Mouse (Mus musculus): ENCODE data around the gene Gm16253.
"Not testable (repeated sequence)": the region's sequence is repeated elsewhere in the genome, so short reads cannot be mapped to it uniquely, and the experiment has no call there.

The Gm16253 gene

DNA sequence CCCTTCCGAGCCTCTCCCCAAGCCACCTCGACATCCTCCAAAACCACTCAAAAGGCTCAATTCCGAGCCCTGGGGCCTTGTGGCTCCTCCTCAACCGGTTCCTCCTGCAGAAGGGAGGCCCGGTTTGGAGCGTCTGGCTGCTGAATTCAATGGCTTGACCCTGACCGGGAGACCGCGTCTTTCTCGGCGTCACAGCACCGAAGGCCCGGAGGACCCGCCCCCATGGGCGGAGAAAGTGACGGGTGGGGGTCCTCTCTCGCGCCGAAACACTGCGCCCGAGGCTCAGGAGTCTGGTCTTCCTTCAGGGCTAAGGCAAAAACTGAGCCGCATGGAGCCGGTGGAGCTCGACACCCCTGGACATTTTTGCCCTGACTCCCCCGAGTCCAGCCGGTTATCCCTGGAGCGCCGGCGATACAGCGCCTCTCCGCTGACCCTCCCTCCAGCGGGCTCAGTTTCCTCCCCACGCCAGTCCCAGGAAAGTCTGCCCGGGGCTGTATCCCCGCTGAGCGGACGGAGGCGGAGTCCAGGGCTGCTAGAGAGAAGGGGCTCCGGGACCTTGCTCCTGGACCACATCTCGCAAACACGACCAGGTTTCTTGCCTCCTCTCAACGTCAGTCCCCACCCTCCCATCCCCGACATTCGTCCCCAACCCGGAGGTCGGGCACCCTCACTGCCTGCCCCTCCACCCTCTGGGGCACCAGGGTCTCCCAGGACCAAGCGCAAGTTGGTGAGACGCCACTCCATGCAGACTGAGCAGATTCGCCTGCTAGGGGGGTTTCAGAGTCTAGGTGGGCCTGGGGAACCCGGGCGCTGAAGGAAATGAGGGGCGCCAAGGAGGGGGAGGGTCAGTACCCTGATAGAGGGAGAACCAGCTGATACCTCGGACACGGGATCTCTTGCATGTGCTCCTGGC, 21.6 kb downstream of the Gm16253 start:
- DNase-seq (ENCODE audit: low spot score) = peak; percentile 88

GRCm38 (mm10) chr3:96599069-96599393, 22.2 kb downstream of the Gm16253 start:
- no peak for DNase-seq (ENCODE audit: low spot score)

DNA sequence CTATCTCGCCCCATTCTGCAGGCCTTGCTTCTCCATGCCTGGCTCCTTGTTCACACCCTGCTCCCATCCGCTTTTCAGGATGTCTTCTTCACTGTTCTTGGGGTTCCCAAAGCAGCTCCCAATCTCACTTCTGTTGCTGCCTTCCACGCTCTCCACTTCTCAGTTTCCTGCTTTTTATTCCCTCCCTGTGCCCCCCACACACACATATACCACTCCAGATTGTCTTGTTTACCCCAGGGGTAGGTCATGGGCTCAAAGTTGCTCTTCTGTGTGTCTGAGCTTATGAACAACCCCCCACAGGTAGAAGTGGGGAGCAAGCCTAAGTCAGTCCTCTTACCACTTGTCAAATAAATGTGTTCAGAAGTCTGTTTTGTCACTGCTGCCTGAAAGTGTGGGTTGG, 22.6 kb downstream of the Gm16253 start:
- DNase-seq (ENCODE audit: low spot score) = no peak

DNA sequence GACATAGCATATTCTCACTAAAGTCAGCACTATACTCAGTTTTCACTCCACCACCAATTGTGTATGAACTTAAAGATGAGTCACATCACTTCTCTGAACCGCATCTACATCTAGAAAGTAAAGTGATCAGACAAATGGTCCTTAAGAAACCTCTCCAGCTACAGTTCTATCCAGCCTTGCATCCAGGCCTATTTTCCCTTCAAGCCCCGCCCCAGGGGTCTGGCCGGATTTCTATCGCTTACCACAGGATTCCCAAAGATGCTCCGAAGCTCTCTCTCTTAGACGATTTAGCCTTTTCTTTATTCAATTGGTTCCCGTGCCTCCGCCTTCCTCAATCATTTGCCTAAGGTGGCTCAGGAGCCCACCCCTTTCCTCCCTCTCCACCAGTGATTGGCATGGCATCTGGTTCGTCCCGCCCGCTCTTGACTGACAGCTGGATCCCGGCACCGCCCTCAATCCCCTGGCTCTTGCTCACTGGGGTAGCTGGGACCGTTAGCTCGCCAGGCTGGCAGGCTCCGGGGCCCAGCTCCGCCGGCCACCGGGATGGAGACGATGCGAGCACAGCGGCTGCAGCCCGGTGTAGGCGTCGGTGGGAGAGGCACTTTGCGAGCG, 24.0 kb downstream of the Gm16253 start, which contains the start of gene Lix1l:
Lix1l (plus strand) TSS at position 511 of the 612 bp plus-strand sequence.
- peak; percentile 98 for DNase-seq (ENCODE audit: low spot score)

- DNase-seq (ENCODE audit: low spot score) = peak; percentile 81
Measured at GRCm38 (mm10) chr3:96601251-96601787, 24.5 kb downstream of the Gm16253 start.

DNA sequence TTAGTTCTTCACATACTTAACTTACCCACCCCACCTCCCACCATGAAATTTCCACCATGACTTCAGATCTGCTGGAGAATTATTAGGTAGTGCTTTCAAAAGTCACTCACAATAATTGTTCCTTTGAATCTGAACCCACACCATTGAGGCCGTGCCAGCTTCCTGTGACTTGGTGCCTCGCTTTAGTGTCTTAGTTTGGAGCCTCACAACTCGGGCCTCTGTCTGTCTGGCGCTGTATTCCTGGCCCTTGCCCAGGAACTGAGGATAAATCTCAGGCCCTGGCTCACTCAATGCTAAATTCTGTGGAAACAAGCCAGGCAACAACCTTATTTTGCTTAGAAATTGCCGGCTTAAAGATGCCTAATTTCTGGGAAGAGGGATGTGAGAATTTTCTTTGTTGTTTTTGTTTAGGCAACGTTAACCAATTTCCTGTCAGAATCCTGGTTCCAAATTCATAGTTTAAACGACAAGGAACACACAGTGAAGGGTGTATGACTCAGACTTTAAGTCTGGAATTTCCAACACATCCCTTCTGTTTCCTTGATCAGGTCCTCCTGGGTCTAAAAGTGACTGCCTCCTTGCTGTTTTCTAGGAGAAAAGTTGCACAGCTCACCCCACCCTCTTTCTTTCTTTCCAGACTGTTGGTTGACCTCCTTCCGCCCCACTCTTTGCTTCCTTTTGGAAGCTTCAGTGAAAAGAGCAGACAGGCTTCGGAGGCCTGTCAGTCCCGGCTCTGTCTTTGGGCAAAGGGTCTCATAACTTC, 25.3 kb downstream of the Gm16253 start:
- DNase-seq (ENCODE audit: low spot score) = peak; percentile 38

GRCm38 (mm10) chr3:96602704-96603084, 25.9 kb downstream of the Gm16253 start:
- no peak for DNase-seq (ENCODE audit: low spot score)

GRCm38 (mm10) chr3:96603311-96603710, 26.5 kb downstream of the Gm16253 start:
- no peak for DNase-seq (ENCODE audit: low spot score)

- not testable (repeated sequence) for DNase-seq (ENCODE audit: low spot score)
Measured at GRCm38 (mm10) chr3:96606007-96606406, 29.2 kb downstream of the Gm16253 start.

DNA sequence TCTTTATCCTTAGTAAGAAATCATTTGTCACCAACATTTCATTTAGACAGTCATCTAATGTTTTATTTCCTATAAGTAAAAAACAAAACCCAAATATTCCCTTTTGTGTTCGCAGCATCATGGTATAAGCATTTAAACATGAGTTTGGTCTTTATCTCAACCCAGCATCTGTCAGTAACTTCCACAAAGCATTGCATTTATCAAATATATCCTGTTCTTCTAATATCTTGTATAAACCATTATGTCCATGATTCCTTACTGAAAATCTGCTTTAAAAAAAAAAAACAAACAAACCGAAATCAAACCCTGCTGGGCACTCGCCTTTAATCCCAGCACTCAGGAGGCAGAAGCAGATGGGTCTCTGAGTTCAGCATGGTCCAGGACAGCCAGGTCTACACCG, 29.8 kb downstream of the Gm16253 start:
- DNase-seq (ENCODE audit: low spot score) = no peak

GRCm38 (mm10) chr3:96617941-96618340, 41.2 kb downstream of the Gm16253 start:
- no peak for DNase-seq (ENCODE audit: low spot score)

DNA sequence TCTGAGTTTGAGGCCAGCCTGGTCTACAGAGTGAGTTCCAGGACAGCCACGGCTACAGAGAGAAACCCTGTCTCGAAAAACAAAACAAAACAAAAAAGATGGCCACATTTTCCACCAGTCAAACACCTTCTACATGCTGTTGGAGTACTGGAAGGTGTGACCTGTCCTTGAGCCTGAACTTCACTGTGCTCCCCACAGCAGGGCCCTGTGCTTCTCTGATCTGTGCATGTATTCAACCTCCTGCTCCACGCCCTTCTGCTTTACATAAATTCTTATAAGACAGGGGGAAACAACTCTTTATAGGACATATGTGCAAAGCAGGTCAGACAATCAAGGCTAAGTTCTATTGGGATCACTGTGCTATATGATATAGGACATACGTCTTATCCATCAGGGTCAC, 46.4 kb downstream of the Gm16253 start:
- DNase-seq (ENCODE audit: low spot score) = no peak

GRCm38 (mm10) chr3:96629729-96630600, 53.2 kb downstream of the Gm16253 start, which contains the start of gene Rbm8a:
Rbm8a (plus strand) TSS chr3:96629933.
- DNase-seq (ENCODE audit: low spot score) = peak; percentile 100
